Mouse (Mus musculus) MEL (cell line): ENCODE data around the gene Kcnj4.

Experiments
- CHD1 ChIP-seq: IDR thresholded peaks from 2 replicates; pipeline ENCODE4 v1.6.1; 2012; ENCODE audit warnings: low read depth, mild to moderate bottlenecking, inconsistent platforms, low read length, improper control_type of control experiment
- CTCF ChIP-seq, 3 experiments: IDR thresholded peaks in 2 of 3; conservative IDR thresholded peaks in 1 of 3; 2 replicates each; pipeline ENCODE4 v1.5.1; 2011 to 2012; ENCODE audit warnings: low read length in 3 of 3, low read depth in 2 of 3, mild to moderate bottlenecking in 2 of 3, improper control_type of control experiment in 1 of 3, inconsistent platforms in 1 of 3, mixed read lengths in 1 of 3, moderate library complexity in 1 of 3; ENCODE audit not compliant: control insufficient read depth in 1 of 3, insufficient read depth in 1 of 3, poor library complexity in 1 of 3, severe bottlenecking in 1 of 3
- GABPA ChIP-seq: IDR thresholded peaks from 2 replicates; pipeline ENCODE4 v1.6.1; 2012; ENCODE audit warnings: low read depth, mild to moderate bottlenecking, inconsistent platforms, low read length, improper control_type of control experiment, moderate library complexity
- GATA1 ChIP-seq: IDR thresholded peaks from 2 replicates; pipeline ENCODE4 v1.6.1; 2011; ENCODE audit warnings: low read depth, low read length, improper control_type of control experiment
- JUND ChIP-seq: IDR thresholded peaks from 2 replicates; pipeline ENCODE4 v1.6.1; 2011; ENCODE audit warnings: low read depth, mild to moderate bottlenecking, improper control_type of control experiment, low read length
- MAFK ChIP-seq: IDR thresholded peaks from 2 replicates; pipeline ENCODE4 v1.6.1; 2011; ENCODE audit warnings: low read depth, mild to moderate bottlenecking, low read length, improper control_type of control experiment, borderline replicate concordance
- POLR2A ChIP-seq, 2 experiments: IDR thresholded peaks; 2 replicates each; pipeline ENCODE4 v1.6.1; 2011 to 2012; ENCODE audit warnings: low read length in 2 of 2, mild to moderate bottlenecking in 2 of 2, control low read depth in 1 of 2, improper control_type of control experiment in 1 of 2, low read depth in 1 of 2, moderate library complexity in 1 of 2; ENCODE audit not compliant: control insufficient read depth in 1 of 2, insufficient read depth in 1 of 2, poor library complexity in 1 of 2
- POLR2AphosphoS2 ChIP-seq: IDR thresholded peaks from 2 replicates; pipeline ENCODE4 v1.6.1; 2011; ENCODE audit warnings: low read length, improper control_type of control experiment
- TAL1 ChIP-seq: IDR thresholded peaks from 2 replicates; pipeline ENCODE4 v1.6.1; 2012; ENCODE audit warnings: mild to moderate bottlenecking, inconsistent platforms, low read length, moderate library complexity, mixed read lengths
- USF2 ChIP-seq, 2 experiments: IDR thresholded peaks; 2 replicates each; pipeline ENCODE4 v1.6.1; 2011 to 2012; ENCODE audit warnings: improper control_type of control experiment in 2 of 2, low read length in 2 of 2, borderline replicate concordance in 1 of 2, inconsistent platforms in 1 of 2, low read depth in 1 of 2, mild to moderate bottlenecking in 1 of 2; ENCODE audit not compliant: insufficient read depth in 1 of 2
- ZNF384 ChIP-seq: IDR thresholded peaks from 2 replicates; pipeline ENCODE4 v1.6.1; 2012; ENCODE audit warnings: low read depth, mild to moderate bottlenecking, inconsistent platforms, low read length, improper control_type of control experiment

- no peak for TF ChIP-seq GATA1
- no peak for TF ChIP-seq TAL1
- no peak for TF ChIP-seq CHD1
- TF ChIP-seq CTCF (IDR thresholded peaks at IDR 0.05 in 2 of 3, conservative IDR thresholded peaks at IDR 0.05 in 1 of 3; ENCODE audit: control insufficient read depth in 1 of 3, insufficient read depth in 1 of 3, low read depth in 2 of 3, low read length in 3 of 3, poor library complexity in 1 of 3, severe bottlenecking in 1 of 3), result no peak
- TF ChIP-seq ZNF384, result no peak
- TF ChIP-seq MAFK, result no peak
- TF ChIP-seq POLR2A (IDR thresholded peaks at IDR 0.05; ENCODE audit: control insufficient read depth in 1 of 2, insufficient read depth in 1 of 2, low read depth in 1 of 2, low read length in 2 of 2, poor library complexity in 1 of 2), result no peak
- TF ChIP-seq USF2 (IDR thresholded peaks at IDR 0.05; ENCODE audit: borderline replicate concordance in 1 of 2, insufficient read depth in 1 of 2, low read depth in 1 of 2, low read length in 2 of 2), result no peak
- no peak for TF ChIP-seq POLR2AphosphoS2
- no peak for TF ChIP-seq GABPA
- no peak for TF ChIP-seq JUND
Measured at GRCm38 (mm10) chr15:79517710-79518109, 12.7 kb upstream of the Kcnj4 start.
